Mouse (Mus musculus): ENCODE data around the gene Mrpl11. TPM values are rescaled to one million over a fixed set of nuclear protein-coding genes. Genes with fewer than 3 reads are reported as not detected.
"Not testable (repeated sequence)": the region's sequence is repeated elsewhere in the genome, so short reads cannot be mapped to it uniquely, and the experiment has no call there.

The Mrpl11 gene
- 10 to 100 TPM; 56.7 to 61.6 TPM for total RNA-seq (2021)

GRCm38 (mm10) chr19:4961928-4962601, at the start of gene Mrpl11:
TSS of gene Mrpl11 (plus strand) at chr19:4962147.
- DNase-seq = peak; percentile 86 to 87

DNA sequence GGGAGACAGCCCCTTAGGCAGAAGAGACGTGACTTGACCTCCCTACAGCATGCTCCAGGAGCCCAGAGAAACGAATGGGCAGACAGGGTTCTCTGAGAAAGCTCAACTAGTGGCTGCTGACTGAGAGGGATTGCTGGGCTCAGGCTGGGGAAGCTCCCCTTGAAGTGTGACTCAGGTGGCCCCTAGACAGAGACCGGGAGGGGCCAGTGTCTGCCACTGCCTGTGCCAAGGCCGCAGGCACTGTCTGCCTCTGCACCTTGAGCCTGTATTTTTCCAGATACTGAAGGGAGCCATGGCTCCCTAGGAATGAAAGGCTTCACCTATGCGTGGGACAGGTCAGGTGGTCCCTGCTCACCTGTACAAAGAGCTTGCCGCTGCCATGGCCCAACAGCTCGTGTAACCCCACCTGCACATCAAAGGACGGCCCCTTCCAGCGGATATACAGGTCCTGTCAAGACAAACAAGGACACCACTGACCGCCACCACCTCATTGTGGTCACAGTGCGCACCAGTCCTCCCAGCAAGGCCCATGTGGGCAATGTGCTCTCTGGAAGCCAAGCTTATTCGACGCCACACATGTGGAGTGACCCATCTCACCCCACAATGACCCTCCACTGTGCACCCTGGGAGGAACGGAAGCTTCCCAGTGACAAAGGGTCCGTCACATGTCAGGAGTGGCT, 45.9 kb upstream of the Mrpl11 start:
- DNase-seq = no peak

DNA sequence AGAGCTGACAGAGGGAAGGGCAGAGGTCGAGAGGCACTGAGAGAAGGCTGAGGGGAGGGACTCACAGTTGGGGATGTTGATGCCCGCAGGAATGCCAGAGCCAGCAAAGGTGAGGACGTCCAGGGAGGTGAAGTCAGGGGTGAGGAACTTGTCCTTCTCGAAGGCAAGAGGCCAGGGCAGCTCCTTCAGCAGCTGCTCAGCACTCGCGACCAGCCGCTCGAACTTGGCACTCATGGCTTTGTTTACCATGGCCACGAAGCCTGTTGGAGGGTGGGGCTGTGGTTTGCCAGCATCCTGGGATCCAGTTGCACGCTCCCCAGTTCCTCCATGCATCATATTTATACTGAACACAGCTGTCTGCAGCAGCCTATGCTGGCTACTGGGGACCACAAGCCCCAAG, 45.1 kb upstream of the Mrpl11 start:
- DNase-seq = no peak

DNA sequence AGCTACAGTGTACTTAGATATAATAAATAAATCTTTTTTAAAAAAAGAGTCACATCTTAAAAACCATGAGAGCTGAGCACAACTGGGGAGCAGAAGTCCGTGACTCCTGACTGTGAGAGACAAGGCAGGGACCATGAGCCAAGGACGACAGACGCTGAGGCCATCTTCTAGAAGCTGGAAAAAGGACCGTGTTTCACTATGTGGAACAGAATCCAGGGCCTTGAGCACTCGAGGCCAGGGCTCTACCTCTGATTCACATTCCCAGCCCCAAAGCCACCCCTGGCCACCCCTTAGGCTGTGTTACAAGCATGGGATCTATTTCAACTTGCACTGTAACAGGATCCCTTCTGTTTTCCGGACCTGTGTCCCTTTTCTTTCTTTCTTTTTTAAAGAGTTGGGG, 42.3 kb upstream of the Mrpl11 start:
- DNase-seq = no peak

DNA sequence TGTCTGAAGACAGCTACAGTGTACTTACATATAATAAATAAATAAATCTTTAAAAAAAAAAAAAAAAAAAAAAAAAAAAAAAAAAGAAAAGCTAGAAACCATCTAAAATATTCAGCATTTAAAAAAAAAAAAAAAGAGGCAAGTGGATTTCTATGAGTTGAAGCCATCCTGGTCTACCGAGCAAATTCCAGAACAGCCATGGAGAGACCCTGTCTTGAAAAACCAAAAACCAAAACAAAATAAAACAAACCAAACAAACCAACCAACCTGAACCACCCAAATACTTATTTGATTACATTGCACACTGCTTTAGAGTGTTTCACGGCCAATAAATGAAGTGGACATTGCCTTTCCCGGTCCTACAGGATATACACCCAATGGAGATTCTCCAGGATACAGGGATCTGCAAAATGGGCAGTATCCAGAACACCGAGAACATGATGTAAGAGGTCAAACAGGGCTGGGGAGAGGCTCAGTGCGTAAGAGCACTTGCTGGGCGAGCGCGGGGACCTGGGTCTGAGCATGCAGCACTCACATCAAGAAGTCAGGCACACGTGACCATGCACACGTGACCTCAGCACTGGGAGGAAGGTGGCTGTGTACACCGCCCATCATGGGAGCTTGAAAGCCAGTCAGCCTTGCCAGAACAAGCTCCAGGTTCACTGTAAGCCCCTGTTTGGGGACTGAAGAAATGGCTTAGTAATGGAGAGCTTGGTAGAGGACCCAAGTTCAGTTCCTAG, 36.7 kb upstream of the Mrpl11 start:
- no peak for DNase-seq

DNA sequence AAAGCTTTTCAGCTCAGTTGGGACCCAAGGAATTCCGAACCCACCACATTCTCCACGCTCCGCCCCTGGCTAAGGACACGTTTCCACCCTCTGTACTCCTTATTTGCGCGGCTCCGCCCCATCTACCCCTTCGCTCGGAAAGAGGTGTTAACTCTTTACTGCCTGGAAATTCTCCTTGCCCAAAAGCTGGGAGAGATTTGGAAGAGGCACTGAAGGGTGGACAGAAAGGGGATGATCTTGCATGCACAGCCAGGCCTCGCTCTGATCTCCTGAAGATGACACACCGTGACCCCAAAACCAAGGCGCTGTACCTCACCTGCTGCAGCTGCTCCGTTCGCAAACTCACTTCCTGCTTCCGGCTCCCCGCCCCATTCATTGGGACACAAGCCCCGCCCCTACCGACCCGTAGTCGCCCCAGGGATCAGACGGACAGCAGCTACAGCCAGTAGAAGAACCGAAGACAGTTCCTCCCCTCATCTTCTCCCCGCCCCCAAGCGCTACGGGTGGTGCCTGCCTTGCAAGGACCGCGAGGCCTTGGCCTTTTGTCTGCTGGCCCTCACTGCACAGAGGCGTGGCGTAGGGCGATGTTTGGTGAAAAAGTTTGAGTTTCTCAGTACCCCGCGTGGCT, 33.9 kb upstream of the Mrpl11 start, which contains the start of gene Dpp3:
TSS of gene Dpp3 (minus strand) at position 384 of the 628 bp plus-strand sequence.
- DNase-seq = peak; percentile 97 to 98

DNA sequence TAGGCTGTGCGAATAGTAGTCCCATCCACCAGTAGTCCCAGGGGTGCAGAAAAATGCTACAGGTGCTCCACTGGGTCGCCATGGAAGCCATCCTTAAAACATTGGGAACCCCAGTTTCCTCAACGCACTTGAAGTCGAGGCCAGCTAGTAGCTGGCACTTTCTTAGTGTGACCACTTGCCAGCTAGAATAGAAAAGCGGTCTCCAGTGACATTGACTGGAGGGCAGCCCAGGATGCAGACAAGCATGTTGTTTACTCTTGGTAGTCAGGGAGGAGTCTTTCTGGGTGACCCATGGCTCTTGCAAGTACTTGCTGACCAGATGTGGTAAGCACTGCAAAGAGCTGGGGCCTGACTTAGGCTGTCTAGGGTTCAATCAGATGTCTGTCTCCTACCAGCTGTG, 33.2 kb upstream of the Mrpl11 start:
- no peak for DNase-seq

GRCm38 (mm10) chr19:4936896-4937295, 25.1 kb upstream of the Mrpl11 start:
- no peak for DNase-seq

GRCm38 (mm10) chr19:4937444-4938310, 24.3 kb upstream of the Mrpl11 start:
- no peak for DNase-seq

DNA sequence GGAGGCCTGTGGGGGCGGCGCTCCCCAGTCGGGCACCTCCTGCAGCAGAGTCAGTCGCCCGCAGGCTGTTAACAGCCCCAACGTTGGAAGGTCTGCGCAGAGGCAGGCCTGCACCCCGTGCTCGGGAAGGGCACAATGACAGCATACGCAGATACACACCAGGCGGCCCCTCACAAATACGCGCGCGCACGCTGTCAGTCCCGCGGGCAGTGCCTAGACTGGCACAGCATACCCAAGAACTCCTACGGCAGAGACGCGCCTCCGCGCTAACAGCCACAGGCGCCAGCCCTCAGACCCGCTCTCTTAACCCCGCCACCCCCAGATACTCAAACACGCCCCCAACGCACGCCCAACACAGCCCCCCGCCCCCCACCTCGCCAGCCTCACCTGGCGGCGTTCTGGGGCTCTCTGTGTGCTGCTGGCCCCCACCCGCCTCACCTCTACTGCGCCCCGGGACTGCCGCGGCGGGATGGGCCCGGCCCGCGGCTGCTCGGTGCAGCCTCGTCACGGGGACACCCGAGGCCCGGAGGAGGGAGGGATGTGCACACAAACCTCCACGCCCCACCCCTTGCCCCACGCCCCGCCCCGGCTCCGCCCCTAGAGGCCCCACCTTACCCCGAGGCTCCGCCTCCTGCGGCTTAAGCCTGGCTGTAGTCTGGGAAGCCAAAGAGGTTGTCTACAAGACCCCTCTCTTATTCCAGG, 19.2 kb upstream of the Mrpl11 start, which contains the start of gene Peli3:
TSS of gene Peli3 (minus strand) at position 577 of the 702 bp plus-strand sequence.
- peak; percentile 79 to 81 for DNase-seq

DNA sequence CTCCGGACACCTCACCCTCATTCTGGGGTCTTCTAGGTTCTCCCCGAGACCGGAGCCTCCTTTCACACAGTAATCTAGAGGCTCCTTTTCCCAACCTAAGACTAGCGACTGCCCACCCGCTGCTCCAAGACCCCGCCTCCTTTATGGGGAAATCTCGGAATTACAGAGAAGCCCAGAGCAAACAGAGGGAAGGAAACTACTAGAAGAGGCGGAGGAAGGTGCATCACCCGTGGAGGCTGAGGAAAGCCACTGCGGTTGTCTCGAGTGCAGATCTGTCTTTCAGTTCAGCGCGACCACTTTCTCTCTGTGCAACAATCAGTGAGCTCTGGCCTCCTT, 18.7 kb upstream of the Mrpl11 start:
- no peak for DNase-seq

DNA sequence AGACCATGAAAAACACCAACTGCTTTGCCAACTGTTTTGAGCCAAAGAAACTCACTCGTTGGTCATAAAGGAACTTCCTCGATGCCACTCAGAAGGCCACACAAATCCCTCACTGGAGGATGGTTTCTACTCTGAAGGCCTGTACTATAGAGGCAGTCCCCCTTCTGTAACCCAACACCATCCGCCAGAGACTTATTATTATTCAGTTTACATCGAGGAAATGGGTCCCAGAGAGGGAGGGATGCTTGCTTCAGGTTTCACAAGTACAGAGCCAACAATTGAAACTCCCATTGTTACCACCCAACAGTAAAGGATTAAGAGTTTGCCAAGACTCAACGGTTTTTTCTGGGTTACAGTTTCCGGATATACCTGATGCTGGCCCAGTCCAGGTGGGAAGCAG, 16.4 kb upstream of the Mrpl11 start:
- DNase-seq = no peak

GRCm38 (mm10) chr19:4948641-4949040, 13.3 kb upstream of the Mrpl11 start:
- DNase-seq = not testable (repeated sequence)

DNA sequence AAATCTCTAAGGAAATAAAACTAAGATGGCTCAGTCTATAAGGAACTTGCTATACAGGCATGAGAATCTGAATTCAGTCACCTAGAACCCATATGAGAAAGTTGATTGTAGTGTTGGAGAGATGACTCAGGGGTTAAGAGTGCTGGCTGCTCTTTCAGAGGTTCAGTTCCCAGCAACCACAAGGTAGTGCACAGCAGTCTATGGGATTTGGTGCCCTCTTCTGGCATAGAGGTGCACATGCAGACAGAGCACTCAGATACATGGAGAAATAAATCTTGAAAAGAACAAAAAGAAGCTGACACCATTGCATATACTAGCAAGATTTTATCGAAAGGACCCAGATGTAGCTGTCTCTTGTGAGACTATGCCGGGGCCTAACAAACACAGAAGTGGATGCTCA, 6.3 kb downstream of the Mrpl11 start:
- DNase-seq = no peak

GRCm38 (mm10) chr19:4981767-4982166, 19.8 kb downstream of the Mrpl11 start:
- peak in 1 of 2 experiments; percentile 55 for DNase-seq

- peak; percentile 65 to 68 for DNase-seq
Measured at GRCm38 (mm10) chr19:4989013-4989412, 27.1 kb downstream of the Mrpl11 start.

GRCm38 (mm10) chr19:4989434-4990255, 27.7 kb downstream of the Mrpl11 start:
- DNase-seq = peak; percentile 76 to 79

- DNase-seq = no peak
Measured at GRCm38 (mm10) chr19:4990256-4990625, 28.3 kb downstream of the Mrpl11 start, which contains the start of gene Npas4. TSS of gene Npas4 (minus strand) at chr19:4990316.

DNA sequence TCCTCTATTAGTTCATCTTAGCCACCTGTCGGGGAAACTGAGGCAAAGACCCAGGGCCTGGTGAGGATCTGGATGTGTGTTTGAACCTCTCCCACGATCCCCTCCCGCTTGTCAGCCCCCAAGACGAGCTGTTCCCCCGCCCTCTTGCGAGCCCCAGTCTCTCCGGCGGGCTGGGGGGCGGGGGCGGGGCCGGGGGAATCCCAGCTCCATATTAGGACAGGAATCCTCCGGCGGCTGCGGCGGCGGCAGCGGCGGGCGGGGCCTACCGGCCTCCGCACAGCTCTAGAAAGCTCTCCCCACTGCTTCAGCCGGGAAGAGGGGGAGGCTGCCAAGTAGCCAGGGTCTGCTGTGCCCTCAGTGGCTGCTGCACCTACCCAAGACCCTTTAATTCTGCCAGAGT, 28.8 kb downstream of the Mrpl11 start:
- DNase-seq = peak; percentile 46 to 49

GRCm38 (mm10) chr19:4992371-4992770, 30.4 kb downstream of the Mrpl11 start:
- DNase-seq = no peak
